Mouse (Mus musculus) G1E-ER4 (cell line): Measurements from ENCODE around the gene Washc3. TPM values are rescaled to one million over a fixed set of nuclear protein-coding genes. Genes with fewer than 3 reads are reported as not detected.

ENCODE experiments used
- GATA1 ChIP-seq: IDR thresholded peaks from one replicate; pipeline ENCODE4 v1.8.0; 2012; ENCODE audit warnings: low read length, inconsistent platforms
- polyA plus RNA-seq: library from polyadenylated mRNA; stranded (reverse); fragments of >175 nt; gene quantifications from 2 replicates; pipeline ENCODE4 v1.2.3, GENCODE M21; 2012

Gene Washc3
- polyA plus RNA-seq, 1 experiment: 18.3 TPM

GRCm38 (mm10) chr10:88228521-88229017 is 27.7 kb downstream of the Washc3 start:
- TF ChIP-seq GATA1: no peak

DNA sequence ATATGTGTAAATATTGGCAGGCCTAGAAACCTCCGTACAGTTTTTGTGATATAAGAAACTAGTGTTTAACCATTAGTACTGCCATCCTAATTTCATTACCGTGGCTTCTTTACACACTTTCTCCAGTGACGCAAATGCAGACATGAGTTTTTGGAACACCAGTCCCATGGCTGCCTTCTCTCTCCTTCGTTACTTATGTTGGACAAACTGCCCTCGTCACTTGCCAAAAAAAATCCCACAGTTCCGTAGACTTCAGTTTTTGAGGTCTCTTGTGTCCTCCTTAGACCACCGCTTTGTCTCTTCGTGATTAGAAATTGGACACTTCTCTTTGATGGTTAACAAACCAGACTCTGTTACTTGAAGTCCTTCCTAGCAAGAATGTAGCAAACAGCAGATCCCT is 30.8 kb downstream of the Washc3 start:
- TF ChIP-seq GATA1: no peak

GRCm38 (mm10) chr10:88232765-88233164 is 31.9 kb downstream of the Washc3 start:
- TF ChIP-seq GATA1: no peak

DNA sequence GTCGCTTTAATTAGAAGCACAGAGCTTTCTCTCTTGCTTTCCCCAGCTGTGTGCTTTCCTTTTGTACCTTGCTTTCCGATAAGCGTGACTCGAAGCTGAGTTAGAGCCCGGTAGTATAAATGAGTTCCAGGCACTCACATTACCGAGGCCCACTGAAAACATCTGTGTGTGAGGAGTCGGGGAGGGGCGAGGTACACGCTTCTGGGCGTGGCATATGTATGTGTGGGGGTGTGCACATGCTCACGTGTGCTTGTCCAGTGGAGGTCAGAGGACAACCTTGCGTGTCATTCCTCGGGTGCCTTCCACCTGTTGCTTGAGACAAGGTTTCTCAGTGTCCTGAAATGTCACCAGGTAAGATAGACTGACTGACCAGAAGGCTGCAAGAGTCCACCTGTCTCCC is 43.8 kb downstream of the Washc3 start:
- TF ChIP-seq GATA1: no peak

DNA sequence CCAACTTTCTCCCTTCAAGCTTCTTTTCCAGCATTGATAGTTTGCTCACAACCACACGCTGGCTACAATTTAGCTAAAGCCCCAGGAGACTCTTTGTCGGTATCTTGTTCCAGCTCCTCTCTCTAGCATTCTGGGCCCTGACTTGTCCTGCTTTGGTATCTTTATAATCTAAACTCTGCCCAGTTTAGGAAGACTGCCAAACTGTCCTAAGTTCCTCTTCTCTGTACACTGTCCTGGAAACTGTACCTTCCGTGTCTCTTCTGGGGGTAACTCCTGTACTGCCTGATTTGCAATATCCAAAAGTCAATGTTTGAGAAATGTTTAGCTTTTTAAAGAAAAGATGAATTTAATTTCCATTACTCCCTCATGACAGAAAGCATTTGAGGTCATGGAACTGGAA is 49.4 kb downstream of the Washc3 start:
- TF ChIP-seq GATA1: no peak

DNA sequence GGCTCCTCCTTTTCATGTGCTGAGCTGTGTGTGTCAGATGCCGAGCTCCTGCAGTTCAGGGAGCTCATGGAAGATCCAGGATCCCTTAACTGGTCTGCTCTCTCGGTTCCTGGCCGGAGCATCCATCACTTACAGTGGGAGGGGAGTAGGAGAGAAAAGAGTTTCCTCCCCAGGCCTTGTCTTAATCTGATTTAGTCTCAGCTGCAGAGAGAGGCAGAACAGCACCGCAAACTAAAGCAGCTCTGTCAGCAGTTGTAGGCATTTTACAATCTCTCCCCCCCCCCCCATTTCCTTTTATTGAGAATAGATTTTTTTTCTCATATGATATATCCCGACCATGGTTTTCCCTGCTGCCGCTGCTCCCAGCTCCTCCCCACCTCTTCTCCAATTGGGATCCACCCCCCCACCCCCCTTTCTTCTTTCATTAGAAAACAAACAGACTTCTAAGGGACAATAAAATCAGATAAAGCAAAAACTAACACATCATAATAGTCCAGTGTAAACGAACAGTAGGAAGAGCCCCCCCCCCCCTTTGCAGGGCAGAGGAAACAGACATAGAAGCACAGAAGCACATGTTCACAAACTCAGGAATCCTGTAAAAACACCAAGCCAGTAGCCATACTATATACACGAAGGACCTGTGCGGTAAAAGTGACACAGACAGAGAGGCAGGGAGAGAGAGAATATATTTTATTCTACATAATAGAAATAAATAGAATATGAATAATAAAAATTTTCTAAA is 51.4 kb downstream of the Washc3 start:
- no peak for TF ChIP-seq GATA1

DNA sequence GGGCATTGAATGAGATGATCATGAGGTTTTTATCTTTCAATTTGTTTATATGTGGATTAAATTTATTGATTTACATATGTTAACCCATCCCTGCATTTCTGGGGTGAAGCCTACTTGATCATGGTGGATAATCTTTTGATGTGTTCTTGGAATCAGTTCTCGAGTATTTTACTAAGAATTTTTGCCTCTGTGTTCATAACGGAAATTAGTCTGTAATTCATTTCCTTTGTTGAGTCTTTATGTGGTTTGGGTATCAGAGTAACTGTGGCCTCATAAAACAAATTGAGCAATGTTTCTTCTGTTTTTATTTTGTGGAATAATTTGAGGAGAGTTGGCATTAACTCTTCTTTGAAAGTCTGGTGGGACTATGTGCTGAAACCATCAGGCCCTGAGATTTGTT is 54.7 kb downstream of the Washc3 start:
- no peak for TF ChIP-seq GATA1

DNA sequence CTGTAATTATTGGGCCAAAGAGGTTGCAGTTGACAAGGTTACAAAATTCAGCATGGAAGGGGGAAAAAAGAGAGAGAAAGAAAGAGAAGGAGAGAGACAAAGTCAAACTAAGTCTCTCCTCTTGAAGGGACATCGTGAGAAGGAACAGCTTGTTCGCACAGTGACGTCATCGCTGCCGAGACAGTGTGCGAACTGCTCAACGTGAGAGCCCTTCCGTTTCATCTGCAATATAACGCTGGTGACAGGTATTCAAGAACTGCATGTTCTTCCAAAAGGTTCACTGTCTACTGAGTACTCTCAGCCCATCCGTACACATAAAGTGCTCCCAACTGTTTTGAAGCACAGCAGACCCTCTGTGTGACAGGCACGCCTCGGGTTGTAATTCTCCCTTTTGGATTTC is 59.4 kb downstream of the Washc3 start:
- TF ChIP-seq GATA1: no peak

DNA sequence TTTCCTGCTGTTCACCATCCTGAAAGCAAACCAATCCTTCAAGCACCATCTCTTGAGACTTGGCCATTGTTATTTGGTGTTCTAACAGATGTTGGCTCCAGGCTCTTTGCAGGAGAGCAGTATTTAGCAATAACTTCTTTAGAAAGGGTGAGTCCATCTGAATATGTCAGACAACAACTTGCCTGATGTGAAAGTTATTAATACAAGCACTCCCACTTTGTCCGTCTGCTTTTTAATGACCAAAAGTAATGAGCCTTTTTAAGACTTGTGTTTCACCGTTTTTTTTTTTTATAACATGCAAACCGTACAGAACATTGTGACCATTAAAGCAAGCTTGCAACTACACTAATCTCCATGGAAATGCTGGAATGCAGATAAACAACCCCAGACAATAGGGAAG is 60.3 kb downstream of the Washc3 start:
- no peak for TF ChIP-seq GATA1

GRCm38 (mm10) chr10:88263383-88263782 is 62.5 kb downstream of the Washc3 start:
- TF ChIP-seq GATA1: no peak

DNA sequence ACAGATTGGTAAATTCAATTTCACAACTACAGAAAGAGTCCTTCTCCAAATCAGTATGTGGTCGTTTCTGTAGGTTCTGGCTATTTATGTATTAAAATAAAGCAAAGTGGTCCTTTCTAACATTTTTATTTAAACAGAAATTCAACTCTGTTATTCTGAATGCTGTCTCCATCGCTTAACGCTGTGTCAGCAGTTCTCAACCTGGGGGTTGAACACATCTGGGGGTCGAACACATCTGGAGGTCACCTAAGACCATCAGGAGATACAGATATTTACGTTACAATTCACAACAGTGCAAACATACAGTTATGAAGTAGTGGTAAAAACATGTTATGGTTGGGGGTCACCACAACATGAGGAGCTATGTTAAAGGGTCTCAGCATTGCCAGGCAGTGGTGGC is 73.2 kb downstream of the Washc3 start:
- no peak for TF ChIP-seq GATA1

GRCm38 (mm10) chr10:88281699-88282098 is 80.8 kb downstream of the Washc3 start:
- TF ChIP-seq GATA1: no peak

DNA sequence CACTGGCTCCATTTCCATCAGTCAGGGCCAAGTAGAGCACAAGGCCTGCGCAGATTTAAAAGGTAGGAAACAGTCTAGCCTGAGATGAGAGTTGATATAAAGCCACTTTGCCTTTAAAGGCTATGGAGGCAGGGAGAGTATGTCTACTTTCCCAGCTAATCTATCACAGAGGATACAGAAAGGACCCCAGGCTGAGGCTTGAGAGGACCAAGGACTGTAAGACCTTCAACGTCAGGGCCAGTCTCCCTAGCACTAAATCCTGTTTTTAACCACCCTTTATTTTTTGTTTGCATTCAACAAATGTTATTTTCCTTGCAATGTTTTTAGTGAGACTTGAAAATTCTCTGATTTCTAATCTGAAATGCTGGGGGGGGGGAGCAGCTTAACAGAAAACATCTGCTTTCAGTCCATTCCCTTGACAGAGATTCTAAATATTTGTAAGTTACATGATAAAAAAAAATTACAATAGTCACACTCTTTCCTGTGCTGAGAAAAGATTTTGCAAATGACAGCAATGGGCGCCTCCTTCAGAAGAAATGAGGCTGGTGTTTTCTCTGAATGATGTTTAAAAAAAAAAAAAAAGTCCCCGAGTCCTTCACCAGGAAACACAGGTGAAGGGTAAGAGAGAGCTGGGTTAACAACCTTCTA is 83.6 kb downstream of the Washc3 start:
- TF ChIP-seq GATA1: no peak

DNA sequence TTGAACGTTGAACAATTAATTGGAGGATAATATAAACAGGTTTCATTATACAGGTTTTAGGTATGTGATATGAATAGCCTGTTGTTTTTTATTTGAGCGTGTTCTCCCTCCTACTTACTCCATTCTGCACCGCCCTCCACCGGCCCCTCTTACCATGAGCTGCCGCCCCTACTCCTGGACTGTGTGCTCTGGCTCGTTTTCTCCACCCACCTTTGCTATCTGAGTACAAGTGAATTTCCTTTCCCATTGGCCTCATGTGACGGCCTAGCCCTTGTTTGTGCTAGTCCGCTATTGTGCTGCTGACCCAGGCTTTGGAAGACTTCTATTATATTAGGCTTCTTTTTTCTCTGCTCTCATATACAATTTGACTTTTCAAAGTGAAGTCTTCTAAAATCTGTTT is 86.4 kb downstream of the Washc3 start:
- TF ChIP-seq GATA1: no peak

- TF ChIP-seq GATA1: no peak
Observed at GRCm38 (mm10) chr10:88288061-88288460, 87.2 kb downstream of the Washc3 start.

- TF ChIP-seq GATA1: no peak
Observed at GRCm38 (mm10) chr10:88295091-88295490, 94.2 kb downstream of the Washc3 start.

Other genes with a start within 250 kb of the Washc3 start
- not detected in 2 replicates for gene Pmch, start 110.0 kb upstream of the Washc3 start, polyA plus RNA-seq
- 0.67 and 0.99 TPM in 2 replicates for gene Parpbp, start 54.2 kb upstream of the Washc3 start, polyA plus RNA-seq
- gene Nup37, start 54.1 kb upstream of the Washc3 start, polyA plus RNA-seq: 5.6 and 6.0 TPM in 2 replicates
- gene Dram1, start 178.0 kb downstream of the Washc3 start, polyA plus RNA-seq: not detected in 2 replicates
- 3.2 and 3.7 TPM in 2 replicates for gene Gnptab, start 178.0 kb downstream of the Washc3 start, polyA plus RNA-seq